ENCODE assay signal across 8 mouse cellular contexts in genomic region chr11:106612961-106613637, GRCm38 (mm10). TPM values are rescaled to one million over a fixed set of nuclear protein-coding genes. Genes with fewer than 3 reads are reported as not detected.
A peak's percentile ranks its signal among the peaks of the same experiment; 100 is the strongest.
DNase-seq lines count a peak whose midpoint lies in the region; ATAC-seq and TF ChIP-seq lines count a peak whose summit lies in the region.

Gene Tex2, minus strand, starts transcription at chr11:106613423.

- peaks cover 22% of the 10 kb centered on the region for H3K79me2 ChIP-seq in liver, adult 2 months (ENCODE audit: control insufficient read depth, insufficient read depth, low read length)
- peaks cover 11% of the 10 kb centered on the region for H3K79me2 ChIP-seq in myocyte (ENCODE audit: control insufficient read depth, insufficient read depth)

- no peak for TF ChIP-seq POLR2A in liver, adult 2 months (IDR thresholded peaks at IDR 0.05; ENCODE audit: extremely low read depth, insufficient read depth, low read length)
- TF ChIP-seq POLR2A in myocyte (IDR thresholded peaks at IDR 0.05; ENCODE audit: insufficient read length, low read depth): no peak

- H3K4me1 ChIP-seq in heart, embryonic 11.5 days (ENCODE audit: control insufficient read depth, insufficient read depth, low read length): peaks cover 29% of the 10 kb centered on the region
- peaks cover 8% of the 10 kb centered on the region; the same call in 1 of the 2 replicates for H3K4me1 ChIP-seq in kidney, embryonic 16.5 days (ENCODE audit: insufficient read depth, low read length)
- H3K4me1 ChIP-seq in liver, adult 2 months (ENCODE audit: control insufficient read depth, insufficient read depth, low read length): peaks cover 17% of the 10 kb centered on the region
- H3K4me1 ChIP-seq in stomach, embryonic 14.5 days (ENCODE audit: control insufficient read depth, insufficient read depth, low read length): peaks cover 9% of the 10 kb centered on the region; the same call in 1 of the 2 replicates

- peak within 1 kb of the TSS; percentile 72 for H3ac ChIP-seq in myocyte (ENCODE audit: control insufficient read depth, insufficient read length)

- DNase-seq in B cell, adult 2 months: peak; percentile 92 to 93
- peak; percentile 99 for DNase-seq in brain, adult 2 months (ENCODE audit: low read depth, low spot score)
- peak; percentile 91 for DNase-seq in liver, adult 2 months (ENCODE audit: extremely low read depth, low read depth, low spot score)

- under 1% methylated on average over 43 of the region's 45 CpGs for WGBS in heart, embryonic 11.5 days (ENCODE audit: insufficient replicate concordance)
- 0% methylated on average over 45 of the region's 45 CpGs for WGBS in kidney, embryonic 16.5 days
- WGBS in liver, adult 2 months: under 1% methylated on average over 45 of the region's 45 CpGs
- under 1% methylated on average over 45 of the region's 45 CpGs for WGBS in stomach, embryonic 14.5 days

- H3K4me3 ChIP-seq in heart, embryonic 11.5 days (ENCODE audit: low read depth, low read length): peak within 1 kb of the TSS; percentile 79
- peak within 1 kb of the TSS; percentile 71 for H3K4me3 ChIP-seq in kidney, embryonic 16.5 days (ENCODE audit: low read length)
- peak within 1 kb of the TSS; percentile 93 for H3K4me3 ChIP-seq in liver, adult 2 months (ENCODE audit: insufficient read depth, low read depth, low read length)
- H3K4me3 ChIP-seq in myocyte: peak within 1 kb of the TSS; percentile 57
- H3K4me3 ChIP-seq in stomach, embryonic 14.5 days (ENCODE audit: low read depth, low read length): peak within 1 kb of the TSS; percentile 99

- H3K36me3 ChIP-seq in heart, embryonic 11.5 days (ENCODE audit: control insufficient read depth, insufficient read depth, low read length): no peaks in the 10 kb centered on the region
- H3K36me3 ChIP-seq in kidney, embryonic 16.5 days (ENCODE audit: insufficient read depth, low read length): no peaks in the 10 kb centered on the region
- no peaks in the 10 kb centered on the region for H3K36me3 ChIP-seq in liver, adult 2 months (ENCODE audit: control insufficient read depth, insufficient read depth, low read length)
- no peaks in the 10 kb centered on the region for H3K36me3 ChIP-seq in myocyte (ENCODE audit: control insufficient read depth, insufficient read depth)
- H3K36me3 ChIP-seq in stomach, embryonic 14.5 days (ENCODE audit: control insufficient read depth, insufficient read depth, low read length): no peaks in the 10 kb centered on the region

- H3K9me3 ChIP-seq in heart, embryonic 11.5 days (replicated peaks; ENCODE audit: control insufficient read depth, low read length): no peaks in the 10 kb centered on the region
- H3K9me3 ChIP-seq in kidney, embryonic 16.5 days (ENCODE audit: low read length): no peaks in the 10 kb centered on the region
- no peaks in the 10 kb centered on the region for H3K9me3 ChIP-seq in stomach, embryonic 14.5 days (ENCODE audit: control insufficient read depth, low read depth, low read length)

- H3K27me3 ChIP-seq in heart, embryonic 11.5 days (ENCODE audit: control insufficient read depth, insufficient read depth, low read length): no peaks in the 10 kb centered on the region
- H3K27me3 ChIP-seq in kidney, embryonic 16.5 days (ENCODE audit: insufficient read depth, low read length): no peaks in the 10 kb centered on the region
- H3K27me3 ChIP-seq in liver, adult 2 months (ENCODE audit: control insufficient read depth, insufficient read depth, low read length): no peaks in the 10 kb centered on the region
- H3K27me3 ChIP-seq in myocyte (ENCODE audit: control insufficient read depth, insufficient read depth, insufficient read length): no peaks in the 10 kb centered on the region
- H3K27me3 ChIP-seq in stomach, embryonic 14.5 days (ENCODE audit: control insufficient read depth, insufficient read depth, low read length): no peaks in the 10 kb centered on the region

- H3K4me2 ChIP-seq in heart, embryonic 11.5 days: peak within 1 kb of the TSS; percentile 85
- H3K4me2 ChIP-seq in kidney, embryonic 16.5 days (replicated peaks; ENCODE audit: low read depth, low read length): peak within 1 kb of the TSS; percentile 79
- H3K4me2 ChIP-seq in myocyte (ENCODE audit: low read depth): peak within 1 kb of the TSS; percentile 99
- H3K4me2 ChIP-seq in stomach, embryonic 14.5 days (replicated peaks; ENCODE audit: low read depth, low read length): peak within 1 kb of the TSS; percentile 88

- no peak for TF ChIP-seq CTCF in liver, adult 2 months (IDR thresholded peaks at IDR 0.05; ENCODE audit: low read depth, low read length)

- H3K9ac ChIP-seq in heart, embryonic 11.5 days (ENCODE audit: low read depth, low read length): peak within 1 kb of the TSS; percentile 84
- H3K9ac ChIP-seq in kidney, embryonic 16.5 days (replicated peaks; ENCODE audit: low read length): peak within 1 kb of the TSS; percentile 76
- peak within 1 kb of the TSS; percentile 98 for H3K9ac ChIP-seq in liver, adult 2 months (ENCODE audit: low read depth, low read length)
- peak within 1 kb of the TSS; percentile 61 for H3K9ac ChIP-seq in stomach, embryonic 14.5 days (replicated peaks; ENCODE audit: low read depth, low read length)

- H3K27ac ChIP-seq in heart, embryonic 11.5 days (ENCODE audit: low read depth, low read length): peak within 1 kb of the TSS; percentile 78
- peak within 1 kb of the TSS; percentile 67 for H3K27ac ChIP-seq in kidney, embryonic 16.5 days (ENCODE audit: low read length)
- H3K27ac ChIP-seq in liver, adult 2 months (replicated peaks; ENCODE audit: insufficient read depth, low read depth, low read length): peak within 1 kb of the TSS; percentile 89
- H3K27ac ChIP-seq in stomach, embryonic 14.5 days (ENCODE audit: low read length): peak within 1 kb of the TSS; percentile 80

- ATAC-seq in erythroblast, adult 5-6 weeks (replicated peaks; ENCODE audit: low FRiP score, poor library complexity, severe bottlenecking): peak; percentile 88
- peak; percentile 93 for ATAC-seq in heart, embryonic 11.5 days (replicated peaks; ENCODE audit: insufficient number of reproducible peaks, low FRiP score, low TSS enrichment)
- ATAC-seq in kidney, embryonic 16.5 days (ENCODE audit: low FRiP score, low TSS enrichment): peak; percentile 97
- ATAC-seq in stomach, embryonic 14.5 days (ENCODE audit: insufficient number of reproducible peaks, insufficient read depth, low FRiP score, low read depth): peak; percentile 94

TF ChIP-seq in myocyte, 11 proteins besides CTCF, POLR2A, EP300 and RAD21:
- peak in 1 of 3 experiments; percentile 51 for TF ChIP-seq MYOD1 (IDR thresholded peaks at IDR 0.05; ENCODE audit: control insufficient read depth in 1 of 3, insufficient read length in 2 of 3, low read depth in 2 of 3)
- TF ChIP-seq MYOG (IDR thresholded peaks at IDR 0.05; ENCODE audit: control insufficient read depth in 1 of 3, insufficient read depth in 1 of 3, insufficient read length in 2 of 3, low read depth in 2 of 3): peak in 2 of 3 experiments; percentile 57 to 70
- TF ChIP-seq TCF3 (IDR thresholded peaks at IDR 0.05; ENCODE audit: insufficient read length, low read depth): no peak
- TF ChIP-seq SRF (IDR thresholded peaks at IDR 0.05; ENCODE audit: control insufficient read depth, insufficient read length, low read depth): peak; percentile 90
- TF ChIP-seq E2F4 (IDR thresholded peaks at IDR 0.05; ENCODE audit: insufficient read depth): no peak
- TF ChIP-seq USF1 (IDR thresholded peaks at IDR 0.05; ENCODE audit: low read depth): peak; percentile 60

RNA-seq across cellular contexts. Expression of gene Tex2, which starts in this region (rescaled TPM):
- 8.6 and 10.0 TPM in 2 replicates for total RNA-seq in erythroblast, adult 5-6 weeks (2015; ENCODE audit: low replicate concordance)
- 17.5 and 18.0 TPM in 2 replicates for total RNA-seq in erythroblast, adult 5-6 weeks (2017; ENCODE audit: low replicate concordance)
- 12.3 and 14.9 TPM in 2 replicates for polyA plus RNA-seq in heart, embryonic 11.5 days (2014; fragmentation: Nextera tagmentation; extraction: Ambion mirVana)
- polyA plus RNA-seq in kidney, embryonic 16.5 days (2015; fragmentation: Nextera tagmentation; extraction: Ambion mirVana): 9.6 and 10.3 TPM in 2 replicates
- total RNA-seq in liver, adult 2 months (2014; rRNA removed): 60.4 and 63.4 TPM in 2 replicates
- 45.3 and 49.7 TPM in 2 replicates for polyA plus RNA-seq in liver, adult 2 months (2012; rRNA removed)
- polyA plus RNA-seq in myocyte (2012; fragmentation: generic; extraction: Trizol): 7.0 TPM
- 9.8 and 11.7 TPM in 2 replicates for polyA plus RNA-seq in stomach, embryonic 14.5 days (2014; fragmentation: Nextera tagmentation; extraction: Ambion mirVana)

Comparison
In these comparisons a context has a peak if more than half of its experiments do, and no peak if none do; other contexts are left out.
1. Peak in every context shown above with its lines: DNase-seq, ATAC-seq, H3K4me3 ChIP-seq and H3K27ac ChIP-seq.